Mouse (Mus musculus): ENCODE data around the gene Atm.

The Atm gene

GRCm38 (mm10) chr9:53408548-53408947, 128.0 kb downstream of the Atm start:
- no peak for DNase-seq

DNA sequence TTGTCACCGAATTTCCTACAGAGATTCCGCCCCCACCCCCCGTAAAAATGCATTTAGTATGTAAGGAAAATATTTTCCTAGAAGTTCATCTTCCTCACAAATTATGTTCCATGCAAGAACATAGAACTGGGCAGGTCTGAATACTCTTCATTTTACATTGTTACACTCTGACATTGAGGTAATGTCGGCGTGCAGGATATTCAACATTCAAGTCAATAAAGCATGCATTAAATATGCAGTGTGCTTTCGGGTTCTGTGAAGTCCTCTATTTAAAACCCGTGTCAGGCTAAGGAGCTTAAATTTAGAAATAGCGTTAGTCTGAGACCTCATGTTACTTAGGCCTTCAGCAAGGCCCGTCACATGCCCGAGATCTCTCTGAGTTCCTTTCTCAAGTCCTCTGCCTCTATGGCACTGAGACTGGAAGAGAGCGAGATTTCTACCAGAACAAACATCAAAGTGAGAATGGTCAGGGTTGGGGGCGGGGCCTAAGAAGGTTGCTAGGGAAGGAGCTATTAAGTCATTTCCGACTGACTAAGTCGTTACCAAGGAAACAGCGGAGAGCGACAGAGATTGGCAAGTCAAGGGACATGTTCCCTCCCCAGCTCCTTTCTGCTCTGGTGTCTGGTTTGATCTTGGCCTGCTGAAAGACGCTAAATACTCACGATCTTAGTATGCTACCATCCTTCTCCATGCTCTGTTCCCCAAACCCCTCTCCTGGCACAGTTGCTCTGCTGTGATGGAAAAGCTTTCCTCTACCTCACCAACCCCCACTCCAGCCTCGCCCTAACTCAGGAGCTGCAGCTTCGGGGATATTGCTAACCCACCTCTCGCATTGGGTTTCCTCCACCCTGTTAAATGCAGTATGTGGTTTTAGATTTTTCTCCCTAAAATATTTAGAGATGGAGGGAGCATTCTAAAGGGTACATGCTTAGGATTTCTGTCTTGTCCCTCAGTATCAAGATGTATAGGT, 131.5 kb downstream of the Atm start:
- DNase-seq: peak; percentile 61 to 65

GRCm38 (mm10) chr9:53404050-53404752, 132.3 kb downstream of the Atm start:
- DNase-seq: no peak

DNA sequence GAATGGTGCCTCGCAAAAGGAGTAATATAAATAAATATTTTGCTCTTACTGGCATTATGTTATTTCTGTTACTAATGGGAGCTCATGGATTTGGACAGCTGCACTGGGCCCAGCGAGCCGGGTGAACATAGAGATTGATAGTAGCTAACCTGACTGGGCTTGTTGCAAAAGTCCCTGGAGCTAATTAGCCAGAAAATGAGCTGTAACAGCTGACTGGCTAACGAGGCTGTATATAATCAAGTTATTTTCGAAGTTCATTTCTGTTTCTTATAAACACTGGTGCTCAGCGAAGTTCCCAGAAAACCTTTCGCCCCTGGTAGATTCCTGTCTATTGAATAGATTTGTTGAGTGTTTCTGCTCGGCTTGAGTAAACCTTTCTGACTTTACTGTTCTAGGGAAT, 133.5 kb downstream of the Atm start:
- no peak for DNase-seq

- no peak for DNase-seq
Measured at GRCm38 (mm10) chr9:53402291-53402711, 134.2 kb downstream of the Atm start, which contains the start of gene 4930550C14Rik. Gene 4930550C14Rik (plus strand): TSS chr9:53402325.

DNA sequence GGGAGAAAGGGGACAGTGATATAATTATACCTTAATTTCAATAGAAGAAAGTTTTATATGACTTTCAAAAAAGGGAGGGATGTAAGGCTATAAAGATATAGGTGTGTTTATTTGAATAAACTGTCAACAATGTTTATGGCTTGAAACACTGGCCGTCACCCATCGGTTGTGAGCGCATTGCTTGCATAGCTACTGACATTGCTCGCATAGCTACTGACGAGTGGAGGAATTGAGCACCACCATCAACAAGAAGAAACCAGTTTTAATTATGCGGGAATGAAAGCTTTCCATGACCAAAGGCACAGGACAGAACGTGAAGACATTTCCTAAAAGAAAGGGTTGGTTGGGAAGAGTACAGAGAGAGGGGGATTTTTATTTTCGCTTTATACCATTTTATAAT, 135.4 kb downstream of the Atm start:
- DNase-seq: no peak

GRCm38 (mm10) chr9:53400696-53401095, 135.8 kb downstream of the Atm start:
- no peak for DNase-seq

DNA sequence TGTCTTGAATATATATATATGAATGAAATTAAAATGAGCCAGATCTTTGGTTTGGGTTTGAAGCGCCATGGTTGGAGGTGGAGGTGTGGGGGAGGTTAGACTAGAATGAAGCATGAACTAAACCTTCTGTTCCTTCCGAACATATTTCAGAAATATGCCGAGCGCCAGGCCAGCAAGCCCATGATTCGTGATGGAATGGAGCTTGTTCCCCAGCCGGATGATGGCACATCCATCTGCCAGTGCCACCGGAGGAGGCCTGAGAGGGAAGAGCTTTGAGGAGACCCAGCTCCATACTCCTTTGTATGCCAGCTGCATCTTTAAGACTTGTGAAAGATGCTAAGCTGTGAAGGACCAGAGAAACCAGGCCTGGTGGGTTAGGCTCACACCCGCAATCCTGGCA, 137.0 kb downstream of the Atm start:
- no peak for DNase-seq

DNA sequence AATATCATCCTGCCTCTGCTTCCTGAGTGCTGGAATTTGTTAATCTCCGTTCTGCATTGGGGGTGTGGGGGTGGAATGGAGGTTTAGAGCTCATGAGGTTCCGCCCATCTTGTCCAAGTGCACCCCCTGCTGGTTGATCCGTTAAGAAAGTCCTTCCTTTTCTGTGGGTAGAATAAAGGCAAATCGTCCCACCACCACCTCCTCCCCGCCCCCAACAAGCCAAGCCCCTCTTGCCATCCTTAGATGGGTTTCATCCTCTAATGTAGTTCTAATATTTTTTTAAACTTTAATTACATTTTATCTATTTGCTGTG, 138.2 kb downstream of the Atm start:
- DNase-seq: peak; percentile 72 to 75

DNA sequence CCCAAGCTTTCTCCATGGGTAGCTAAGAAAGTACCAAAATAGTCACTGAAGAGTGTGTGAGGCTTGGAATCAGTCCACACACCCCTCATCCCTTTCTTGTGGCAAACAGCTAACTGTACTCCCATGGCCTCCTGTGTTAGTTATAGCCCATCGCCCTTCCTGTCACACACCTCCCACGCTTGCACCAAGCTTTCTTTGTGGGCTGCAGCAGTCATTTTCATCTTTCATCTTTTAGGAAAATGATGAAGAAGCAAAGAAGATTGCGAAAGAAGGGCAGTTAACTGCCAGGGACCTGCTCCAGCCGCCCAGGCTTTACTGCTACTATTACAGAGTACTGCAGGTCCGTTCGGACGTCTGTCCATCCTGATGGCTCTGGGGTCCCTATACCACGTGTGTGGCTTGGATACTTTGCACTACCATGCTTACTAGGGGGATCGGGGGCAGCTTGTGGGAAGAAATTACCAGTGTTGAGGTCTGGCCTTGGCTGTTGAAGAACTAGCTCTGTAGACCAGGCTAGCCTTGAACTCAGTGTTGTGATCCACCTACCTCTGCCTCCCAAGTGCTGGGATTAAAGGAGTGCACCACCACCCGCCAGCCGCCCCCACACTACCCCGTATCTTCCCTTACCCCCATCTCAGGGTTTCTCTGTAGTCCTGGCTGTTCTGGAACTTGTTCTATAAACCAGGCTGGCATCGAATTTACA, 138.7 kb downstream of the Atm start:
- DNase-seq: no peak

- no peak for DNase-seq
Measured at GRCm38 (mm10) chr9:53390136-53390535, 146.4 kb downstream of the Atm start.

Data from cerebellum, postnatal 36 days (tissue).